Mouse (Mus musculus) spleen, adult 2 months (tissue): ENCODE data around the gene Phykpl. TPM values are rescaled to one million over a fixed set of nuclear protein-coding genes. Genes with fewer than 3 reads are reported as not detected.
A peak's percentile ranks its signal among the peaks of the same experiment; 100 is the strongest.

ENCODE experiments used
- DNase-seq, 2 experiments: peaks; one replicate each; pipeline versions ENCODE4 v3.0.0 to v3.0.0-alpha.2; 2012 to 2021; ENCODE audit warnings: low spot score in 2 of 2, low read depth in 1 of 2
- H3K27ac ChIP-seq: fragments of 200-500 bp; 2 replicates; pipeline ENCODE4 v1.5.1; 2012; ENCODE audit warnings: low read length, inconsistent platforms; ENCODE audit not compliant: insufficient read depth
- H3K27me3 ChIP-seq: fragments of 200-500 bp; 2 replicates; pipeline ENCODE4 v1.6.1; 2012; ENCODE audit warnings: mild to moderate bottlenecking, moderate library complexity, low read length, inconsistent platforms; ENCODE audit not compliant: control insufficient read depth, insufficient read depth
- H3K36me3 ChIP-seq: fragments of 200-500 bp; 2 replicates; pipeline ENCODE4 v1.6.1; 2012; ENCODE audit warnings: mild to moderate bottlenecking, low read length, inconsistent platforms; ENCODE audit not compliant: control insufficient read depth, insufficient read depth
- H3K4me1 ChIP-seq: fragments of 200-500 bp; 2 replicates; pipeline ENCODE4 v1.6.1; 2011; ENCODE audit warnings: inconsistent platforms; ENCODE audit not compliant: control insufficient read depth, insufficient read depth, insufficient read length
- H3K4me3 ChIP-seq: fragments of 200-500 bp; 2 replicates; pipeline ENCODE4 v1.5.1; 2011; ENCODE audit warnings: mild to moderate bottlenecking, inconsistent platforms; ENCODE audit not compliant: insufficient read depth, insufficient read length; ENCODE audit errors: extremely low read depth
- CTCF ChIP-seq: fragments of 200-500 bp; IDR thresholded peaks from 2 replicates; pipeline ENCODE4 v1.5.1; 2011; ENCODE audit warnings: mild to moderate bottlenecking, inconsistent platforms; ENCODE audit not compliant: insufficient read depth, insufficient read length, insufficient replicate concordance; ENCODE audit errors: extremely low read depth
- POLR2A ChIP-seq: fragments of 200-500 bp; IDR thresholded peaks from 2 replicates; pipeline ENCODE4 v1.6.1; 2011; ENCODE audit warnings: low read depth, low read length, inconsistent platforms
- WGBS: fragments of 180-500 bp; shearing (Covaris S2); methylation state at CpG from one replicate; pipeline ENCODE4 v1.1.7; 2018; 5-methylcytosine and 5-hydroxymethylcytosine counted together
- polyA plus RNA-seq: library from polyadenylated mRNA; depleted of rRNA; stranded (reverse); fragments of >200 nt; gene quantifications from 2 replicates; pipeline ENCODE4 v1.2.3, GENCODE M21; 2012

The Phykpl gene
- polyA plus RNA-seq, 1 experiment: 13.2 TPM

DNA sequence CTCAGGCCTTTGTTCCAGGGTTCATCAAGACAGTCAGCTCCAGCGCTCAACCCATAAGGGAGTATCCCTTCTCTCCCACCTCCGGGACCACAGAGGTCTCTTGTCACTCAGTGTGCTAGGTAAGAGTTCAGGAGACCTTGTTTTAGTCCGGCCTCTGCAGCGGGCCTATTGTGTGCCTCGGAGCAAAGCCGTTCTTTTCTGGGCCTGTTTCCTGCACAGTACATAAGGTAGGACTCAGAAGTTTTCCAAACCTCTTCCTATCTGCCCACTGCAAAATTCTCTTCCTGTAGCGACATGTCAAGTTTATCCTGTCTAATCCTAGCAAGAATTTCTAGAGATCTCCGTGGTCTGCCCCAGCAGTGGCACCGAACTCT lies 513 bp upstream of the Phykpl start:
- no peak for DNase-seq

DNA sequence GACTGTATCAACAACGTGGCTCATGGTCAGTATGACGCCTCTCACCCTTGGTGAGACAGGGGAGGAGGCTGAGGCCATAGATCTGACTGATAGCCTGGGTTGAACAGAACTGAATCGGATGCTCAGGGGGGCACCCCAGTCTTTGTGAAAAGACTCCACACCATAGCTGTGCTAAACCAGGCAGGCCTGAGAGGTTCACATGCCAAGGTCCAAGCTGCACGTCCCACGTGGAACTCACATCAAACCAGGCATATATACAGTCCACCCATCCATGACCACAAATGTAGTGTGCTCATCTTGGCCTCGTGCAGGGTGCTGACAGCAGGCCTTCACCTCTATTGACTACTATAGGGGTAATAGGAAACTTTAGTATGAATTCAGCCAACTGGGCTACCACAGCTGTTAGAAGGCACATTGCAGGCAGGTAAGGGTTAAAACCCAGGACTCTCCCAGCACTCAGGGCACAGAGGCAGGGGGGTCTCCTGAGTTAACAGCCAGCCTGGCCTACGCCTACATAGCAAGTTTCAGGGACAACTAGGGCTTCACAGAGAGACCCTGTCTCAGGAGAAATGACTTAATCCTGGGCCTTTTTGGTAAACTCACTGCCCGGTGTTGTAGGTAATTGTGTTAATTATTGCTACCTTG lies 1.2 kb downstream of the Phykpl start:
- 38% methylated on average over 8 of the region's 8 CpGs for WGBS
- Histone ChIP-seq H3K36me3 (peaks cover 4% of the 10 kb centered on the region; the same call in 1 of the 2 replicates), H3K4me1 (peaks cover 6% of the 10 kb centered on the region), H3K4me3 (peak overlapping the region; percentile 76; the same call in 1 of the 2 replicates), H3K27me3 (no peaks in the 10 kb centered on the region), H3K27ac (no peak overlapping the region)
- TF ChIP-seq CTCF (no peak), POLR2A (no peak)
- no peak for DNase-seq

More for the DNA sequence above, 513 bp upstream of the Phykpl start:
- WGBS: 10% methylated on average over 9 of the region's 9 CpGs
- no peak for TF ChIP-seq POLR2A
- TF ChIP-seq CTCF: no peak
- Histone ChIP-seq H3K27me3 (no peaks in the 10 kb centered on the region), H3K4me3 (peak overlapping the region; percentile 76), H3K36me3 (peaks cover 4% of the 10 kb centered on the region; the same call in 1 of the 2 replicates), H3K4me1 (peaks cover 6% of the 10 kb centered on the region), H3K27ac (peak overlapping the region; percentile 96)

DNA sequence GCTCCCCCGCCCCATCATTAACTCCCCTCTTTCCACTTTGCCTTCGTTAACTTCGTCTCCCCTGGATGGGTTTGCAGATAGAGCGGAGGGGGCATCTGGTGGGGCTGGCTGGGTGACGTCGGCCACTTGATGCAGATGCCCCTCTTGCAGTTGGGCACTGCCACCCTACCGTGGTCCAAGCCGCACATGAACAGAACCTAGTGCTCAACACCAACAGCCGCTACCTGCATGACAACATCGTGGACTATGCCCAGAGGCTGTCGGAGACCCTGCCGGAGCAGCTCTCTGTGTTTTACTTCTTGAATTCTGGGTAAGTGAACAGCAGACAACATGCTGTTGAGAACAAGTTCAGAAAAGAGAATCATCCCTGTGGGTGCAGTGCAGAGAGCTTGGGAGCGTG lies 1.9 kb downstream of the Phykpl start:
- Histone ChIP-seq H3K4me3 (no peak overlapping the region), H3K36me3 (peaks cover 4% of the 10 kb centered on the region; the same call in 1 of the 2 replicates), H3K27me3 (no peaks in the 10 kb centered on the region), H3K4me1 (peaks cover 6% of the 10 kb centered on the region), H3K27ac (no peak overlapping the region)
- TF ChIP-seq CTCF: no peak
- TF ChIP-seq POLR2A: no peak
- DNase-seq: no peak
- WGBS: 94% methylated on average over 13 of the region's 13 CpGs

DNA sequence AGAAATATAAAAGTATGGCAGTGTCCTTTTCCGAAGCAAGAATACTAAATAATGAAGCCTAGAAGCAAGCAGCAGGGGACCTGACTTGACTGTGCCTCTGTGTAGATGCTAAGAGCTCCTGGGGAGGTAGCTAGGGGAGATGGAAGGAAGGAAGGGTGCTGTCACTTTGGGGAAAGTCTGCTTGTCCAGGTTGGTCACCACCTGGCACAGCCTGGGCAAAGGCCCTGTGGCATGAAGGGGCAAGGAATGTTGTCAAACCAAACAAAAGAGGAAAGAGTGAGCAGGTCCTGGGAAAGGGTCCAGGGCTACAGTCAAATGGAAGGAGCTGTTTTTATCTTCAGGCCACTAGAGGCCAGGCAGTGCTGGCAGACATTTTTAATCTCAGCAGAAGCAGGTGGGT lies 2.5 kb downstream of the Phykpl start:
- no peaks in the 10 kb centered on the region for H3K27me3 ChIP-seq
- WGBS: 92% methylated on average over 1 of the region's 1 CpGs
- H3K36me3 ChIP-seq: peaks cover 7% of the 10 kb centered on the region
- DNase-seq: no peak
- peaks cover 6% of the 10 kb centered on the region for H3K4me1 ChIP-seq
- H3K4me3 ChIP-seq: no peak overlapping the region
- H3K27ac ChIP-seq: no peak overlapping the region
- no peak for TF ChIP-seq POLR2A
- TF ChIP-seq CTCF: no peak

DNA sequence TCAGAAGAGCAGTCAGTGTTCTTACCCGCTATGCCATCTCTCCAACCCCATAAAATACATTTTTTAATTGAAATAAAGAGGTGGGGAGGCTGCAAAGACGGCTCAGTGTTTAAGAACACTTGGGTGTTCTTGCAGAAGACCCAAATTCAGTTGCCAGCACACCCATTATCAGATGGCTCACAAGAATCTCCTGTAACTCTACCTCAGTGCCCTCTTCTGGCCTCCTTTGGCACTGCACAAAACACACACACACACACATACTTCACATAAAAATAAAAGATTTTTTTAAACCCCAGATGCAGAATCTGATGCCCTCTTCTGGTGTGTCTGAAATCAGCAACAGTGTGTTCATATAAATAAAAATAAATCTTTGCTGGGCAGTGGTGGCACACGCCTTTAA lies 4.3 kb downstream of the Phykpl start:
- H3K27me3 ChIP-seq: no peaks in the 10 kb centered on the region
- 96% methylated on average over 3 of the region's 3 CpGs for WGBS

DNA sequence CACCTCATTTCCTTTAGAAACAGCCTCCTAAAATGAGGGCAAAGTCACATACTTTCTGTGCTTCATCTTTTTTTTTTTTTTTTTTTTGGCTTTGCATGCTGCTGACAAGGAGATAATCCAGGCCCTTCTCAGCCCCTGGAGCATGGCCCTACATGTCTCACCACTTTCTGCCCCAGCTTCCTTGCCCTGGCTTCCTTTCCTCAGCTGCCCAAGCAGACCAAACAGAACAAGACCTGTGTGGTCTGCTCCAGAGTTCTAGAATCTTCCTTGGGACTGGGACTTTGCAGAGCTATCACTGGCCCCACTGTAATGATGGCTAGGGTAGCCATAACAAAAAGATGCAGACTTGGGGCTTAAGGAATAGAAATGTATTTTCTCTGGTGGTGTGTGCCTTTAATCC lies 5.4 kb downstream of the Phykpl start:
- no peaks in the 10 kb centered on the region for H3K27me3 ChIP-seq
- H3K27ac ChIP-seq: no peak overlapping the region
- TF ChIP-seq CTCF: no peak
- no peak for TF ChIP-seq POLR2A
- peaks cover 11% of the 10 kb centered on the region for H3K36me3 ChIP-seq
- H3K4me1 ChIP-seq: peaks cover 8% of the 10 kb centered on the region
- no peak for DNase-seq
- H3K4me3 ChIP-seq: no peak overlapping the region

More for the DNA sequence above, 4.3 kb downstream of the Phykpl start:
- DNase-seq: no peak
- Histone ChIP-seq H3K27ac (no peak overlapping the region), H3K4me1 (peaks cover 6% of the 10 kb centered on the region), H3K36me3 (peaks cover 7% of the 10 kb centered on the region), H3K4me3 (no peak overlapping the region)
- TF ChIP-seq CTCF (no peak), POLR2A (no peak)

DNA sequence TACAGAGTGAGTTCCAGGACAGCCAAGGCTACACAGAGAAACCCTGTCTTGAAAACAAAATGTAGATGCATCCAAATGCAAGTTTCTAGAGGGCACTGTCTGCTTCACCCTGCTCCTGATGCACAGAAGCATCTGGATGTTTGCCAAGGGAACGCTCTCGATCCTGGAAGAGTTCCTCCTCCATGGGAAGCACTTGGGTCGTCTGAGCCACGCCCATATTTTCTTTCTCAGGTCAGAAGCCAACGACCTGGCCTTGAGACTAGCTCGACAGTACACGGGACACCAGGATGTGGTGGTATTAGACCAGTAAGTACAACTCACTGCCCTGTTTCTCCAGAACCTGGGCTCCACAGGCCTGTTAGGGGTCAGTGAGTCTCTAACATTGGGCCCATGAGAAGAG lies 6.6 kb downstream of the Phykpl start:
- 80% methylated on average over 7 of the region's 7 CpGs for WGBS
- Histone ChIP-seq H3K36me3 (peaks cover 15% of the 10 kb centered on the region), H3K4me1 (peaks cover 3% of the 10 kb centered on the region), H3K4me3 (no peak overlapping the region), H3K27me3 (no peaks in the 10 kb centered on the region), H3K27ac (no peak overlapping the region)
- DNase-seq: no peak
- TF ChIP-seq CTCF (no peak), POLR2A (no peak)
